Mouse (Mus musculus) myocyte (in vitro differentiated cells): ENCODE measurements around the gene Plekhh2. TPM values are rescaled to one million over a fixed set of nuclear protein-coding genes. Genes with fewer than 3 reads are reported as not detected.

Source experiments
- H3K27me3 ChIP-seq: one replicate; pipeline ENCODE4 v1.6.1; 2011; ENCODE audit not compliant: control insufficient read depth, insufficient read depth, insufficient read length
- H3K36me3 ChIP-seq: one replicate; pipeline ENCODE4 v1.6.1; 2011; ENCODE audit not compliant: control insufficient read depth, insufficient read depth
- H3K4me2 ChIP-seq: one replicate; pipeline ENCODE4 v1.6.1; 2011; ENCODE audit warnings: low read depth, control low read depth
- H3K4me3 ChIP-seq: one replicate; pipeline ENCODE4 v1.5.1; 2011; ENCODE audit warnings: mild to moderate bottlenecking, control low read depth, moderate library complexity
- H3K79me2 ChIP-seq: one replicate; pipeline ENCODE4 v1.6.1; 2011; ENCODE audit not compliant: control insufficient read depth, insufficient read depth
- H3ac ChIP-seq: one replicate; pipeline ENCODE4 v1.6.1; 2011; ENCODE audit not compliant: control insufficient read depth, insufficient read length
- CEBPB ChIP-seq: IDR thresholded peaks from 2 replicates; pipeline ENCODE4 v1.6.1; 2011; ENCODE audit warnings: mild to moderate bottlenecking, moderate library complexity; ENCODE audit not compliant: poor library complexity, insufficient read depth, severe bottlenecking
- E2F4 ChIP-seq: IDR thresholded peaks from one replicate; pipeline ENCODE4 v1.6.1; 2011; ENCODE audit warnings: mild to moderate bottlenecking, control low read depth, moderate library complexity; ENCODE audit not compliant: insufficient read depth
- MAX ChIP-seq: IDR thresholded peaks from one replicate; pipeline ENCODE4 v1.6.1; 2011; ENCODE audit warnings: low read depth, mild to moderate bottlenecking, control low read depth
- MYOD1 ChIP-seq, 3 experiments: IDR thresholded peaks; one replicate each; pipeline ENCODE4 v1.6.1; 2011; ENCODE audit warnings: control low read depth in 2 of 3, low read depth in 2 of 3, mild to moderate bottlenecking in 2 of 3, moderate library complexity in 1 of 3; ENCODE audit not compliant: insufficient read length in 2 of 3, control insufficient read depth in 1 of 3
- MYOG ChIP-seq, 3 experiments: IDR thresholded peaks; one replicate each; pipeline ENCODE4 v1.6.1; 2011; ENCODE audit warnings: control low read depth in 2 of 3, low read depth in 2 of 3, mild to moderate bottlenecking in 2 of 3; ENCODE audit not compliant: insufficient read length in 2 of 3, control insufficient read depth in 1 of 3, insufficient read depth in 1 of 3
- POLR2A ChIP-seq: IDR thresholded peaks from one replicate; pipeline ENCODE4 v1.6.1; 2011; ENCODE audit warnings: low read depth, mild to moderate bottlenecking, control low read depth, moderate library complexity; ENCODE audit not compliant: insufficient read length
- POLR2AphosphoS2 ChIP-seq: IDR thresholded peaks from one replicate; pipeline ENCODE4 v1.6.1; 2011; ENCODE audit warnings: low read depth, control low read depth; ENCODE audit not compliant: insufficient read length
- REST ChIP-seq: IDR thresholded peaks from one replicate; pipeline ENCODE4 v1.6.1; 2011; ENCODE audit warnings: mild to moderate bottlenecking, control low read depth, moderate library complexity; ENCODE audit not compliant: insufficient read depth, insufficient read length
- SRF ChIP-seq: IDR thresholded peaks from one replicate; pipeline ENCODE4 v1.6.1; 2011; ENCODE audit warnings: low read depth; ENCODE audit not compliant: control insufficient read depth, insufficient read length
- TCF12 ChIP-seq: IDR thresholded peaks from one replicate; pipeline ENCODE4 v1.6.1; 2011; ENCODE audit warnings: mild to moderate bottlenecking, control low read depth; ENCODE audit not compliant: poor library complexity, insufficient read depth, severe bottlenecking
- TCF3 ChIP-seq: IDR thresholded peaks from one replicate; pipeline ENCODE4 v1.6.1; 2011; ENCODE audit warnings: low read depth, control low read depth; ENCODE audit not compliant: insufficient read length
- USF1 ChIP-seq: IDR thresholded peaks from one replicate; pipeline ENCODE4 v1.6.1; 2011; ENCODE audit warnings: low read depth, mild to moderate bottlenecking, control low read depth, moderate library complexity
- polyA plus RNA-seq: library from polyadenylated mRNA; unstranded; fragments of >200 nt; fragmentation: generic; extraction: Trizol; gene quantifications from one replicate; pipeline ENCODE4 v1.2.1, GENCODE M21; 2012; ENCODE audit warnings: missing spikeins

Gene Plekhh2
- polyA plus RNA-seq, 1 experiment = 6.4 TPM

- TF ChIP-seq POLR2AphosphoS2 = no peak
- TF ChIP-seq TCF3 = no peak
- TF ChIP-seq REST = no peak
- TF ChIP-seq TCF12 = no peak
- TF ChIP-seq E2F4 = no peak
- H3K4me3 ChIP-seq = no peak overlapping the region
- peaks cover 33% of the 10 kb centered on the region for H3K79me2 ChIP-seq
Observed at GRCm38 (mm10) chr17:84529356-84529755, 17.7 kb downstream of the Plekhh2 start.

GRCm38 (mm10) chr17:84530202-84530796 is 18.6 kb downstream of the Plekhh2 start:
- peak overlapping the region; percentile 55 for H3K4me2 ChIP-seq
- TF ChIP-seq SRF = no peak
- no peak for TF ChIP-seq TCF12
- no peak for TF ChIP-seq MYOG (IDR thresholded peaks at IDR 0.05; ENCODE audit: control insufficient read depth in 1 of 3, insufficient read depth in 1 of 3, insufficient read length in 2 of 3, low read depth in 2 of 3)
- no peak for TF ChIP-seq MYOD1 (IDR thresholded peaks at IDR 0.05; ENCODE audit: control insufficient read depth in 1 of 3, insufficient read length in 2 of 3, low read depth in 2 of 3)
- no peak for TF ChIP-seq POLR2A
- H3K79me2 ChIP-seq = peaks cover 31% of the 10 kb centered on the region

More at GRCm38 (mm10) chr17:84529356-84529755, 17.7 kb downstream of the Plekhh2 start:
- Histone ChIP-seq H3K4me2 (peak overlapping the region; percentile 43), H3K36me3 (no peaks in the 10 kb centered on the region), H3ac (no peak overlapping the region), H3K27me3 (no peaks in the 10 kb centered on the region)

GRCm38 (mm10) chr17:84532909-84533499 is 21.3 kb downstream of the Plekhh2 start:
- no peaks in the 10 kb centered on the region for H3K27me3 ChIP-seq
- H3K4me2 ChIP-seq = peak overlapping the region; percentile 60
- H3K36me3 ChIP-seq = no peaks in the 10 kb centered on the region
- H3ac ChIP-seq = no peak overlapping the region
- TF ChIP-seq MYOD1 (IDR thresholded peaks at IDR 0.05; ENCODE audit: control insufficient read depth in 1 of 3, insufficient read length in 2 of 3, low read depth in 2 of 3) (peak in 2 of 3 experiments; percentile 74 to 77), MYOG (IDR thresholded peaks at IDR 0.05; ENCODE audit: control insufficient read depth in 1 of 3, insufficient read depth in 1 of 3, insufficient read length in 2 of 3, low read depth in 2 of 3) (peak in 1 of 3 experiments; percentile 46), TCF3 (peak; percentile 2), CEBPB (peak; percentile 59; the same call in 1 of the 2 replicates), TCF12 (peak; percentile 60), USF1 (no peak), E2F4 (no peak)
- H3K4me3 ChIP-seq = no peak overlapping the region
- H3K79me2 ChIP-seq = peaks cover 21% of the 10 kb centered on the region

More at GRCm38 (mm10) chr17:84530202-84530796, 18.6 kb downstream of the Plekhh2 start:
- Histone ChIP-seq H3K4me3 (no peak overlapping the region), H3ac (no peak overlapping the region), H3K27me3 (no peaks in the 10 kb centered on the region), H3K36me3 (no peaks in the 10 kb centered on the region)

DNA sequence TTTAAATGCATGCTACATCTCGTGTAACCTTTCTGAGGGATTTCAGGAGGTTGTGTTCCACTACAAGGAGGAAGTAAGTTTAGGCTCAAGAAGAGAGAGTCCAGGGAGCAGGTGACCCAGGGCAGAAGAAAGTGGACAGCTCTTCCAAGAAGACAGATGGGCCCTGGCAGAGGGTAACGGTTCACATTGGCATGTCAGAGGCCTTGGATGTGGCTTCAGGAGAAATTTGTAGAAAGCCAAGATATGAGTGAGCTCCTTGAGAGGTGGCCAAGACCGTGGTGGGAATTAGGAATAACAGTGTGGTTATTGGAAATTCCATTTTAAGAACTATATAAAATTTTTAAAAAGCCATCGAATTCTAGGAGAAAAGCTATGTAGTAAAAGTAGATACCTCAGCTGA is 22.1 kb downstream of the Plekhh2 start:
- H3K4me3 ChIP-seq = no peak overlapping the region

GRCm38 (mm10) chr17:84534632-84535031 is 22.9 kb downstream of the Plekhh2 start:
- peaks cover 21% of the 10 kb centered on the region for H3K79me2 ChIP-seq
- H3K4me2 ChIP-seq = no peak overlapping the region
- TF ChIP-seq TCF3 (no peak), MAX (no peak), MYOD1 (IDR thresholded peaks at IDR 0.05; ENCODE audit: control insufficient read depth in 1 of 3, insufficient read length in 2 of 3, low read depth in 2 of 3) (no peak)
- H3K4me3 ChIP-seq = no peak overlapping the region
- no peaks in the 10 kb centered on the region for H3K36me3 ChIP-seq
- H3K27me3 ChIP-seq = no peaks in the 10 kb centered on the region
- no peak overlapping the region for H3ac ChIP-seq

More for the DNA sequence above, 22.1 kb downstream of the Plekhh2 start:
- no peaks in the 10 kb centered on the region for H3K36me3 ChIP-seq
- H3K79me2 ChIP-seq = peaks cover 21% of the 10 kb centered on the region
- H3K4me2 ChIP-seq = peak overlapping the region; percentile 60
- no peak overlapping the region for H3ac ChIP-seq
- no peaks in the 10 kb centered on the region for H3K27me3 ChIP-seq
- no peak for TF ChIP-seq POLR2AphosphoS2
- TF ChIP-seq USF1 = no peak
- no peak for TF ChIP-seq MAX
- 0 out of 2 replicates have a peak, but pooled peaks have one; percentile 4 for TF ChIP-seq CEBPB
- no peak for TF ChIP-seq REST
- TF ChIP-seq E2F4 = no peak
- no peak for TF ChIP-seq TCF3
- TF ChIP-seq TCF12 = no peak
- peak in 1 of 3 experiments; percentile 15 for TF ChIP-seq MYOG (IDR thresholded peaks at IDR 0.05; ENCODE audit: control insufficient read depth in 1 of 3, insufficient read depth in 1 of 3, insufficient read length in 2 of 3, low read depth in 2 of 3)
- no peak for TF ChIP-seq SRF
- TF ChIP-seq POLR2A = no peak
- TF ChIP-seq MYOD1 (IDR thresholded peaks at IDR 0.05; ENCODE audit: control insufficient read depth in 1 of 3, insufficient read length in 2 of 3, low read depth in 2 of 3) = peak in 1 of 3 experiments; percentile 37
